Mouse (Mus musculus) frontal cortex, postnatal 14 days (tissue): Measurements from ENCODE around the gene Aatf.

Experiments used
- DNase-seq, 2 experiments: peaks; one replicate each; pipeline ENCODE4 v3.0.0; 2022; ENCODE audit warnings: low spot score in 2 of 2

Gene Aatf

DNA sequence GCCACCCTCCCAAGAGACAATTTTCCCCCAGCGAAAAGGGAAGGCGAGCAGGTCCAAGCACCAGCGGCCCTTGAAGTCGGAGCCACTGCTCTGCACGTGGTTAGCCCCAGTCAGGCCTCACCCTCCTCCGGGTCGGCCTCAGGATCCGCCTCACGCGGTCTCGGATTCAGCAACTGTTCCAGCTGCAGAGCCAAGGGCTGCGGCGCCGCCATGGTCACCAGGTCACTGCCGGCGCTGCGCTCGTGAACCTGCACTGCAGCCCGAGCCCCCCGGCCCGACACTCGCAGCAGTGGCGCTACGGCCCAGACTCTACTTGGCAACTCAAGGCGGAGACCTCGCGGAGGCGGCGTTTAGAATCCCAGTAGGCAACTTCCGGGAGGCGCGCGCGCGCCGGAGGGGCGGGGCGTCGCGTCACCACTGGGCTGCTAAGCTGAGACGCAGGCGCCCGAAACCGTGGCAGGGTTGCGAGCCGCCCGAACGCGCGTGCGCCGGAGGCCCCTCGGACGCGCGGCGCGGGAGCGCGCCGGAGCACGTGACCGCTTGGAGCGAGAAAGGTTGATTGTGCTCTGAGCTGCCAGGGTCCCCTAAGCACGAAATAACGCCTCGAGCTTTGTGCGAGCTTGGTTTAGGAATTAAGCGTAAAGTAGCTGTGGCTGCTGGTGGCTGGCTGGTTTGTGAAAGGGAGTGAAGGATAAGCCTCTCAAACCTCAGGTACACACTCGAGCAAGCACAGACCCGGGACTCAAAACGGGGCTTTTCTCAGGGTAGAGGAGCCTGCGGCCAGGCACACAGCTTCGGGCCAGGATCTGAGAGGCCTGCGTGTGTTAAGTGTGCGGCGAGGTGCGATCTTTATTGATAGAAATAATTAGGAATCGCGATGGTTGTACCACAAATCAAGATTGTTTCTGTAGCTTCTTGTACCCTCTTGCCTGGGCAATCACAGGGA lies at the start of gene Aatf:
TSS of gene Aatf (minus strand) at position 352 of the 946 bp plus-strand sequence.
- peak; percentile 90 to 94 for DNase-seq

DNA sequence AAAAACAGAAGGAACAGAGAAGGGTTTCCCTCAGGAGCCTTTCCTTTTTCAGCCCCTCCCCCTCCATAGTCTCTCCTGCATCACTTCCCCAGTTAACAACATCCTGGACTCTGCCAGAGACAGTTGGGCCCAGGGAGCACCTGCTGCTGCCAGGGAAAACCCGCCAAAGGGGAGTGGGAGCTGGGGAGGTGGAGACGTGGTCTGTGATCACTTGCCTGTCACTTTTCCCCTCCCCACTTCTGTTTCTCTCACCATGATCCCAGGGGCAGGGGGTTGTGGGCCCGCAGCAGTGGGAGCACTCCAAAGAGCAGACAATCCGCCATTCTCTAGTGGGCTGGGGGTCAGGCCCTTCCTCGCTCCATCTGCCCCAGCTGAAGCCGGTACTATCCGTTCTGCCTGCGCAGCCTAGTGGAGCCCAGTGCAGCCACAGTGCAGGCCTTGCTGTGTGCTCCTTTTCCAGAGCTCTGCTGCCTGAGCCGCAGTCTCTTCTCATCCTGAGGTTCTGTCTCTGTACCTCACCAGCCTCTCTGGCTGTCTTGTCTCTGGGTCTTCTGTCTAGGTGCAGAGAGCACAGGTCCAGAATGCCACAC lies 49.5 kb upstream of the Aatf start:
- DNase-seq = no peak

DNA sequence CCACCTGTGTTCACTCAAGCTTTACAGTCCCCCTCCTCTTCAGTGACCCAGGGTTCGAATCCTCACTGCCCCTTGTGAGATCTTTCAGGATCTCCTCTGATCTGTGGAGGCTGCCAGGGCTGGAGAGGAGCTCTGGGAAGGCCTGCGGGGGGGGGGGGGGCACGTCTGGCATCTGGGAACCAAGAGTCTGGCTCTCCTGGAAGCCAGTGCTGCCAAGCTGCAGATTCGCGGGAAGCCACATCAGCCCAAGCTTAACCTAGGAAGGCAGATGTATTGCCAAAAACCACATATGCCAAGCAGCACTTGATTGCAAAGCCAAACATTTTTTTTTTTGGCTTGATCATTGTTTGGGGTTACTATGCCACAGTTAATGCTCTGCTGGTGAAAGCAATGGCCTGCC lies 48.2 kb upstream of the Aatf start:
- DNase-seq = no peak

DNA sequence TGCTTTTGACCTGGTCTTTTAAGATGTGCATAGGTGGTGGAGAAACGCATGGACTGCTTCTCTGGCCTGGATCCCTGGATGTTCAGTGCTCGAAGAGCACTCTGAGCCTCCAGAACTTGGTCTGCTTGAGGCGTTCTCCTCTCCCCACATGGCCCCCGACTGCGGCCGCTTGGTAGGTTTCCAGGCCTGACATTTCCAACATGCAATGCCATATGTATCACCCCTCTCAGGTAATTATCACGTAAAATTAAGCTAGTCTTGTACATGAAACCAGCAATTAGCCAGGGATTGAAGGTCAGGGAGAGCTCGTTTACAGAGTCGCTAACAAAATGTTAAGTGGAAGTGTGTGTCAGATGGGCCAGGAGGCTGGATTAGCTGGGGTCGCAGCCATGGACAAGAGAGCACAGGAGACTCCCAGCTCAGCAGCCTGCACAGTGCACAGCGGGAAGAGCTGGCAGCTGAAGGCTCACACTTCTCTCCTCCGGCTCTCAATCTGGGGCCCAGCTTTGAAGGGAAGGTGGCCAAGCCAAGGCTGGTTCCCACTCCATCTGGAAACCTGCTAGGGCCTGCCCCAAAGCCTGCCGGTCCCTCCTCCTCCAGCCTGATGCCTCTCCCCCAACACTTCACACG lies 40.6 kb upstream of the Aatf start:
- no peak for DNase-seq

DNA sequence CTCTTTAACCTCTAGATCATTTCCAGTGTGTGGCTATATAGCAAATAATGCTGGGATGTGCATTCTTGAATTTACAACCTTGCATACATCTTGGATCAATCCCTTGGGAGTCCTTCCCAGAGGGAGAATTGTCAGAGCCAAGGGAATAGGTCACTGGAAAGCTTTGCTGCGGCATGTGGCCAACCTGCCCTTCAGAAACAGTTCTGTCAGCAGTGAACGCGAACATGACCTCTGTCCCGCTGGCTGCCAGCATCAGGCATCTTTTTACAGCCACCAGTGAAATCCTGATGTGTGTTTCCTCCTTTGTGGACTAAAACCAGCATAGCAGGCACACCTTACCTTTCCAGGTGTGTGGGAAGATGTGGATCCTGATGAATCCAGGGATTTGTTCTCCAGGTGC lies 38.0 kb upstream of the Aatf start:
- DNase-seq = no peak

DNA sequence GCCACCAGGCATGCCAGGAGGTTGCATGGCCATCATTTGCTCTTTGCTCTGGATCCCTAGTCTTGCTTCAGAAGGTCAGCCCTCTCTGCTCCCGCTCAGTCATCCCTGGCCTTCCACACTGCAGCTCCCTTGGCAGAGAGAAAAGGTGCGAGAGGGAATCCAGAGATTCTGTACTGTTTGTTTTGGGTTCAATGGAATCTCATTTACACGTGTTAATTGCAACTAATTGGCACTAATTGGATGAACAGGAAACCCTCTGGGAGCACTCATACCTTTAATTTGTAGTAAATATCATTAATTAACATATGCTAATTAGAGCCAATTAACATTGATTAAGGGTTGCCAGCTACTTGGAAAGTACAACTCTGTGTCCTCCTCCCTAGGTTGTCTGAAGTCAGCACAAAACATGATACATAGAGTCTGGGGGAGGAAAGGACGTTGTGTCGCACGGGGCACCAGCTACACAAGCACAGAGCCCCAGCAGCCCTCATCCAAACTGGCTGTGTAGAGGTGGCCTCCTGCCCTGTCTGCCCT lies 36.0 kb upstream of the Aatf start:
- DNase-seq = no peak

DNA sequence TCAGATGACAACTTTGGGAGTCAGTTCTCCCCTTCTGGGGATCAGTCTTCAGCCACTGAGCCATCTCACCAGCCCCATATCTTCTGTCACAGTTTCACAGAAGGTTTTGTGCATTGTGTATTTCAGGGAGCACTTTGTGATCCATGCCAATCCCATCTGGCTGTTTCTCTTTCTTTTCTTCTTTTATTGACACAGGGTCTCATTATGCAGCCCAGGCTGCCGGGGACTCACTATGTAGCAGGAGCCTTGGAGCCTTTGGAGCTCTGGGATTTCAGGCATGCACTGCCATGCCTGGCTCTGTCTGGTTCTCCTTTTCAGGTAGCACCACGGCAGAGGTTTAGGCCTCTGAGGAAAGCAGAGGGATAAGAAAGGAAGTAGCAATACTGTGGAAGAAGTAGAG lies 35.0 kb upstream of the Aatf start:
- no peak for DNase-seq

DNA sequence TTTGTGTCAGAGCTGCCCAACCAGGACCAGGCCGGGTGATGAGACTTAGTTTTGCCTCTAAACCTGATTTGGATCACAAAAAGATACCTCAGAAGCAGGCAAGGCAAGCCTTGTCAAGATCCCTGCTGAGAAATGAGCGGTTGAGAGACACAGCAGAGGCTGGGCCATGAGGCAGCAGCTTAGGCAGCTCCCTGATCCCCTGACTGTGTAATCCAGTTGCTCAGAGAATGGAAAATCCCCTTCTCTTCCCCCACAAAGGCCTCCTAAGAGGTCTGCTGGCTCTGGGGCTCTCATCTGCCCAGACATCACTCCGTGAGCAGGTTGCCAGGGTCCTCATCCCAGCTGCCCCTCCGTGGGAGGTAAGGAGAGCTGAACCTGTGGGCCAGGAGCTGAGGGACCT lies 26.7 kb upstream of the Aatf start:
- no peak for DNase-seq

DNA sequence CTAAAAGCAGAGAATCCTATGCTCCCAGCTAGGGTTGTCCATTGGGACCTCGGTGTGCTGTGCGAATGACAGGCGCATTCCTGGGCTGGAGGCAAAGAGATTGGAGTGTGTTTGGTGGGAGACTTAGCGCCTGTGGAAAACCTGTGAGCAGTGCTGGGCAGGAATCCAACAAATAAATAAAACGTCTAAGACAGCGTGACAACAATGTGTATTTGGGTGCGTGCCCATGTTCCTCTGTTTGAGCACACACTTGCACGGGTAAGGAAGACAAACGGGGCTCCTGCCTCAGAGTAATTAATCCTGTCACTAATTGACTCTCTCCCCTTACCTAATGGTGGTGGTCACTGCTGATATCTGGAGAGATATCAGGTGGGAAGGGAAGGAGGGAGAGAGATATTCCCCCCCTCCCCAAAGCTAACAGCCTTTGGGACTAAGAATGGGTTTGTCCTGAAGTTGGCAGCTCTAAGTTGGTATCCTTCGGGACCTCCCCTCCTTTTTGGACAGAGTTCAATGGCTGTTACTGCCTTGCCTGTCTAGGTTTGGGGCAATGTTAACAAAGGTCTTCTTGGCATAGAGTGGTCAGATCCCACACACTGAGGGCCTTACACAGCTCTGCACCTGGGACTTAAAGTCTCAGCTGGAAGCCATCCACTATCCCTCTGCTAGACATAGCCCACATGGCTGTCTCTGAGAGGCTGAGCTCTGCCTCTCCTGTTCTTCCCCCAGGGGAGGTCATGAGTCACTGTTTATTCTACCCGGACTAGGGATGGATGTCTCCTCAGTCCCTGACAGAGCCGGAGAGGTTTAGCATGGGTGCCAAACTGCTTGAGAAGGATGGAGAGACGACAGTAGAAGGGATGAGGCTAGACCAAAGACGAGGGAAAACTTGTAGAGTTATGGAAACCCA lies 16.7 kb upstream of the Aatf start:
- no peak for DNase-seq

DNA sequence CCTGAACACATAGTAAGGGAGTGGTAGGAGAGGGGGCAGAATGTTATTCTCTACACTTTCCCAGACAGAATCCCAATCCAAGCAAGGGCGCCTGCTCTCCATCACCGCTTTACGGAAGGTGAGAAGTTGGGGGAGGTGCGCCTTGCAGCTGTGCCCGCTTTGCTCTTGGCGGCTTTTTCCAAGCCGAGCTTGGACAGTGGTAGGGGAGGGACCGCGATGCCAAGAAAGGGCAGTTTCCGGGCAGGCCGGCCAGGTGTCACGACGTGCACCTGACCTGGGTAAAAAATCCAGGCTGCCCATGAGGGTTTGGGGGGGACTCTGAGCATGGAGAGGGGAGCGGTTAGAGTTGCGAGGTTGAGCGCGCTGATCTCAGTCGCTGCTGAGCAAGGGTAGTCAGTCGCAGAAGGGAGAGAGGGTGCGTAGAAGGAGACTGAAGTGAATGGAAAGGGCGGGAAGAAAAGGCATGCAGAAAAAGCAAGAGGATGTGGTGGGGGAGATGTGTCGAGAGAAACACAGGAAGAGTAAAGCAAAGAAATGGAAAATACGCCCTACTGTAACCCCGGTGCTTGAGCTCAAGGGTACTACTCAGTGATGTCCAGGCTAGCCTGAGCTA lies 15.9 kb upstream of the Aatf start:
- DNase-seq = no peak

DNA sequence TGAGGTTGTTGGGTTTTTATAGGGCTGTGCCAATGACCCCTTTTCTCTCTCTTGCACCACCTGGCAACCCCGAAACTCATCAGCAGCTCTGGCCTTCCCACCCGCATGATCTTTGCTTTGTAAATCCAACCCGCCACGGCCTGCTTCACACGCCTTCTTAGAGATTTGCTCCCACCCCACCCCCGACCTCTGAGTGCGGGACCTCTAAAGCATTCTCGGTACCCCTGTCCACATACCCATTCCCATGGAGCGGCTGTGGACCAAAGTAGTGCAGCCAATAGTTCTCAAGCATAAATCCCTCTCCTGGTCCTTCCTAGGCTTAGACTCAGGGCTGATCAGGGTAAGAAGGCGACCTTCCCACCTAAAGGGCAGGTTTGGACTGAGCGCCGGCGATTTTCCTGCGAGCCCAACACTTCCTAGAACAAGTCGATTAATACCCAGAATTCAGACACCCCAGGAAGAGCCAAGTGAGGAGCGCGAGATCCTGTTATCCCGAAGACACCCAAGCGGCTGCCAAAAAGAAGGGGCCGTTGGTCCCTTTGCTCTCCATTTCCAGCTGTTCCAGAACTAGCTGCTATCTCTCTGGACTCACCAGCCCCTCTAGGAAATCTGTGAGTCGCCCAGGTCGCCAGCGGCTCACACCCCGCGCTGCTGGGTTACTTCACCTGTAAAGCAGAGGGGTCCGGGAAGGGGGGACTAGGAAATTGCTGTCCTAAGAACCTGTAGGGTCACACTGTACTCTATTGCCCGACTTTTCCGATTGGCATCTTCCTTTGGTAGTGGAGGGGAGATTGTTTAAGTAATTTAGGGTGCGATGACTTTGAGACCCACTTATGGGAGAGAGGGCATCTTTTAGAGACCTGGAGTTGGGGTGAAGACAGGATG lies 13.9 kb upstream of the Aatf start:
- DNase-seq = no peak

DNA sequence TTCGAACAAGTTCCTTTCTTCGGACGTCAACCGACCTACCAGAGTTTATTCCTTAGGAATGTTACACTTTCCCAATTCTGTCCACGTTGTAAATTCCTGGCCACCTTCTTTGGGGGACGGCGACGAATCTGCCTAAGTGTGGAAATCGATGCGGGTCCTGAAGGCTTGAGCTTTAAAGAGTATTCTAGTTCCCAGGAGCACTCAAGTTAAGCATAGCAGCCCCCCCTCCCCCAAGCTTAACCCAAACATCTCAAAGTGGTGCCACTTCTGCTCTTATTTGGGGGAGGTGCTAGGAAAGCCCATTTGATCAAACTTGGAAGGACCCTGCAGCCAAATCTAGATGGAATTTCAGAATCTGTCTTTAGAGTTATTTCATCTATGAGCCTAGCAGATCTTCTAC lies 13.1 kb upstream of the Aatf start:
- no peak for DNase-seq

DNA sequence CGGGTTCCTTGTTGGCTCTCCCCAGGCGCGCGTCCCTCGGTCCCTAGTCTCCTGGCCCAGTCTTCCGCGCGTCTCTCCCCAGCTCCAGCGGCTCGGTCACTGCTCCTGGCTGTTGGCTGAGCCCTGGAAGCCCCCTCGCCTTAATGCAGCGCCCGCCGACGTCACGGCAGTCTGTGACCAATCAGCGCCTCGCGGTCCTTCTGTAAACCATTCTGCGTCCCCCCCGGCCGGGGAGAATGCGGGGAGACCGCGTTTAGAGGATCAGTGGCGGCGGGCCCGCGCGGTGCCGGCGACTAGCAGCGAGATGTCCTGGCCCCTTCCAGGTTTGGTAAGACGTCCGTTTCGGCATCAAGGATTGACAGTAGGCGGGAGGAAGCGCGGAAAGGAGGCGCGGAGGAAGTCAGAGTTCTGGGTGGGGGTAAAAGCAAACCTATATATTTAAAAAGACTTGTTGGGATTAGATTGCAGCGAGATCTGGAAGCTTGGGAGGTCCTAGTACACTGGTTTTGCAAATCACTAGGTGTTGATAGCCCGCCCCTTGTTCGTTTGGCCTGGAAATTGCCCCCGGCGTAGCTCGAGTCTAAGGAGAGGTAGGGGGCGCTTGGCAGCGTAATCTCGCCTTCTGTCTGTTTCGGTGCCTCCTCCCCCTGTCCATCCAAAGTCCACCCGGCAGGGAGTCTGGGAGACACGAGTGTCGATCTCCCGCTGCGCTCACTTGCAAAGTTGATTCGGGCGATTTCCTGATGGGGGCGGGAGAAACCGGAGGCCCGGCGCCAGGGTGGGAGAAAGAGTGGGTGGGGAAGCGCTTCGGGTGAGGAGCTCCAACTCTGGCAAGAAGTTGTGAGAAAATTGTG lies 12.3 kb upstream of the Aatf start, which contains the start of gene Lhx1:
TSS of gene Lhx1 (minus strand) at position 115 of the 854 bp plus-strand sequence.
- DNase-seq = no peak

DNA sequence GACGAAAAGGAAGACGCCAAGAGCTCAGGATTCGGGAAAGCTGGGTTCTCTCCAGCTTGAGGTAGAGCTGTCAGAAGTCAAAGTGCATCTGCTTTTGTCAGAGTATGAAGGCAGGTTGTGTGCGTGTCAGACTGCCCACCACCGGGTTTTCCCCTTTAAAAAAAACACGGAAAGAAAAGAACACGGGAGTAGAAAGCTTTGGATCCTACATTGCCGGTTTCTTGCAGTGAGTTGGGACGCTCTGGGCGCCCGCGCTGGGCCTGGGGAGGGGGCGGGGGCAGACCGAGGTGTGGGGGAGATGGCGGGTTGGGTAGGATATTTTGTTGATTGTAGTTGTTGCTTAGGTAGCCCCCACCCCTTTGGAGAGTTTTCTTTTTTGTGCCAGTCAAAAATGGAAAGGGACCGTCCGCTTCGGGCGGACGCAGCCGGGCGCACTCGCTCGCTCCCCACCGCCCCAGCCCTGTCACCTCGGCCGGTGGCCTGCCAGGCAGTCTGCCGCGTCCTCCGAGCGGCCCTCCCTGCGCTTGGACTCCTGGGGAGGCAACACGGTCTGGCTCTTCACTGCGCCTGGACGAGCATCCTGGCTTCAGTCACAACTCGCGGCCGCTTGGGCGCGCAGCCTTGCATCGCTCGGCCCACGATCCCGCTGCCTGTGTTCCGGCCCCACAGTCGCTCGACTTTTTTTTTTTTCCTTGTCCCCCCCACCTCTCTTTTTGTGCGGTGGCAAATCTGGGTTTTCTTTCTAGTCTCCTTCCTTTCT lies 11.4 kb upstream of the Aatf start:
- no peak for DNase-seq

DNA sequence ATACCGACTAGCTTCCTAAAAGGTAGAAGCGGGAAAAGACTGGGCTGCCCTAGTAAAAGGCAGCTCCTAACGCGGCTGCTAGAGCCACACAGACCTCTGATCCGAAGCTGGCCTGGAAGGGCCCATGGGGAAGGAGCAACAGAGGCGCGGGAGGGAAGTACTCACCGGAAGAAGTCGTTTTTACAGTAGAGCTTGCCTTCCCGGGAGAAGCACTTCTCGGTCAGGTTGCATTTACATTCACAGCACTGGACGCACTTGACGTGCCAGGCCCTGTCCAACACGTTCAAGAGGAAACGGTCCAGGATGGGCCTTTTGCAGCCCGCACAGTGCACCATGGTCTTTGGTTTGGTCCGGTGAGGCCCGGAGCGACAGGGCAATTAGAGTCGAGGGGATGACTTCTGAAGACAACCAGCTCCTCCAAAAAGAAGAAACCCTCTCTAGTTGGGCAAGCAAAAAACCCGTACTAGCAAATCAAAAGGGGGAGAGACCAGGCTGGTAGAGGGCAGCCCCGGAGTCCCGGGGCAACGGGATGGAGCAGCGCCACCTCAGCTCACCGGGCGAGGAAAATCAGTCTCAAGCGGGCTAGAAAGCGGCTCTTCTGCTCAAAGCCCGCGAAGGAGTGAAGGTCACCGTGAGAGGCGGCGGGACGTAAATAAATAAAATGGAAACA lies 10.7 kb upstream of the Aatf start:
- DNase-seq = no peak

DNA sequence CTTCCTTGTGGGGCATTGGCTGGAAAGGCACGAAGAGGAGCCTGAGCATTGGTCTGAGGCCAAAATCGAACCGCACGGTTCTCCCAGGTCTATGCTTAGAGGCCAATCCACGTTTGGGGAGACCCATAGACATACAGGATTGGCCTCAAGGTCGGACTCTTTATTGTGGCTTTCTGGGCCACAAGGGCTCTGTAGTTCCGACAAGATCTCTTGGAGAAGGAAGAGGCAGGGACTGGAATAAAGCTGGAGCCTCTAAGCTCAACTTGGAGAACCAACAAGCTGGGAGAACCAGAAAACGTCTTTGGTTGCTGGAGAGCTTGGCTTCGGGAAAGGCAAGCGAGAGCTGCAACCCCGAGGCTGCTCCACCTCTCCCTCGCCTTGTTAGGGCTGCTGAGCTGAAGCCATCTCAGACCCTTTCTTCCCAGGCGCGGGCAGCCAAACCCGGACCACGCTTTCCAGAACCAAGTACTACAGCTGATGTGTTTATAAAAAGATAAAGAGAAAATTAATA lies 10.1 kb upstream of the Aatf start:
- no peak for DNase-seq

DNA sequence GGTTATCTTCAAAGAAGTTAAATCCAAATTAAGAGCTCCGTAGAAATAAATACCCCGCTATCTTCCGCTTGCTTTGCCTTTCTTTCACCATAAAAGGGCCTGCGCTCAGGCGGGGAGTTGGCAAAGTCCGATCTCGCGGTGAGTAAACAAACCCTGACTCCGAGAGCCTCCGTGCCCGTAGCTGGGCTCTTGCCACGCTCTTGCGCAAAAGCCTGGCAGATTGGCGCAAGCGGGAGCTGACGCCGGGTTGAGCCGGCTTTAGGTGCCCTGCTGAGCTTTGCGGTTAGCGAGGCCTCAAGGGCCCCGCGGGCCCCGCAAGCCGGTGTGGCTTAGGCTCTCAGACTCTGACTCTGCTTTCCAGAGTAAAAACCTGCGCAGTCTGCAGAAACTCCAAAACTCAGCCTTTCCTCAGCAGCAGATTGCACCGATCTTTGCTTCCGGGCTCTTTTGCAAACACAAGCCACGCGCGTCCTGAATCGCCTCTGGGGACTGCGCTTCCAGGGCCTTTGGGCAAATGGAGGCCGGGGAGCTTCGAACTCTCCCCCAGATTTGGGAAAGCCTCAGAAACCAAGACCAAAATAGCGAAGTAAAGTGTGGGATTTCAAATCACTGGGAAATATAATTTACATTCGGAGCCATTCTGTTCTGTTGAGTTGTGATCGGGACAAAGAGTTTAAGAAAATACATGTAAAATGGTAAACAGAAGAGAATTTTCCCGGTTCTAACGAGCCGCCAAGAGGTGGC lies 9.4 kb upstream of the Aatf start:
- no peak for DNase-seq
